Comparison of ENCODE assay signal across 7 mouse cellular contexts in genomic region chr9:119984536-119985011, GRCm38 (mm10). TPM values are rescaled to one million over a fixed set of nuclear protein-coding genes. Genes with fewer than 3 reads are reported as not detected.
DNase-seq lines count a peak whose midpoint lies in the region; ATAC-seq lines count a peak whose summit lies in the region.

Gene Csrnp1 (minus strand): TSS chr9:119984658.

- H3K27me3 ChIP-seq in heart, embryonic 15.5 days, result no peaks in the 10 kb centered on the region
- no peaks in the 10 kb centered on the region for H3K27me3 ChIP-seq in limb, embryonic 11.5 days (ENCODE audit: control insufficient read depth, insufficient read depth, low read length)
- peaks cover 8% of the 10 kb centered on the region for H3K27me3 ChIP-seq in neural tube, embryonic 11.5 days (ENCODE audit: control insufficient read depth, insufficient read depth, low read length)

- 12% methylated on average over 14 of the region's 14 CpGs for WGBS in heart, embryonic 15.5 days
- WGBS in limb, embryonic 11.5 days, result 10% methylated on average over 14 of the region's 14 CpGs
- 6% methylated on average over 14 of the region's 14 CpGs for WGBS in neural tube, embryonic 11.5 days

- H3K4me2 ChIP-seq in heart, embryonic 15.5 days, result peak within 1 kb of the TSS; percentile 96
- peak within 1 kb of the TSS; percentile 96 for H3K4me2 ChIP-seq in limb, embryonic 11.5 days (ENCODE audit: low read depth, severe bottlenecking)
- H3K4me2 ChIP-seq in neural tube, embryonic 11.5 days (ENCODE audit: low read depth), result peak within 1 kb of the TSS; percentile 93

- peaks cover 45% of the 10 kb centered on the region for H3K4me1 ChIP-seq in heart, embryonic 15.5 days (replicated peaks)
- peaks cover 43% of the 10 kb centered on the region for H3K4me1 ChIP-seq in limb, embryonic 11.5 days (ENCODE audit: control insufficient read depth, insufficient read depth, low read length)
- H3K4me1 ChIP-seq in neural tube, embryonic 11.5 days (ENCODE audit: control insufficient read depth, insufficient read depth, low read length), result peaks cover 30% of the 10 kb centered on the region

- H3K4me3 ChIP-seq in heart, embryonic 15.5 days, result peak within 1 kb of the TSS; percentile 89
- peak within 1 kb of the TSS; percentile 64 for H3K4me3 ChIP-seq in limb, embryonic 11.5 days (ENCODE audit: low read depth, low read length)
- H3K4me3 ChIP-seq in neural tube, embryonic 11.5 days (ENCODE audit: low read depth, low read length), result peak within 1 kb of the TSS; percentile 56

- H3K9ac ChIP-seq in heart, embryonic 15.5 days, result peak within 1 kb of the TSS; percentile 88
- H3K9ac ChIP-seq in limb, embryonic 11.5 days (ENCODE audit: low read length), result peak within 1 kb of the TSS; percentile 46
- H3K9ac ChIP-seq in neural tube, embryonic 11.5 days (ENCODE audit: low read length), result peak within 1 kb of the TSS; percentile 56

- DNase-seq in urinary bladder, adult 2 months (ENCODE audit: low spot score), result peak; percentile 24
- no peak for DNase-seq in urinary bladder, postnatal 36 days (ENCODE audit: low spot score in 2 of 2)
- peak; percentile 54 for DNase-seq in cerebellum, adult 9-10 months
- peak; percentile 41 for DNase-seq in limb, embryonic 11.5 days (ENCODE audit: low spot score)
- peak; percentile 49 for DNase-seq in neural tube, embryonic 11.5 days (ENCODE audit: low spot score)
- no peak for DNase-seq in frontal cortex, postnatal 10 days (ENCODE audit: low spot score in 2 of 2)

- peak within 1 kb of the TSS; percentile 98 for H3K27ac ChIP-seq in heart, embryonic 15.5 days
- H3K27ac ChIP-seq in limb, embryonic 11.5 days (replicated peaks; ENCODE audit: low read depth, low read length), result no peak within 1 kb of the TSS
- no peak within 1 kb of the TSS for H3K27ac ChIP-seq in neural tube, embryonic 11.5 days (ENCODE audit: low read depth, low read length)

- H3K36me3 ChIP-seq in heart, embryonic 15.5 days, result no peaks in the 10 kb centered on the region
- no peaks in the 10 kb centered on the region for H3K36me3 ChIP-seq in limb, embryonic 11.5 days (ENCODE audit: control insufficient read depth, insufficient read depth, low read length)
- H3K36me3 ChIP-seq in neural tube, embryonic 11.5 days (ENCODE audit: control insufficient read depth, insufficient read depth, low read length), result no peaks in the 10 kb centered on the region

- no peaks in the 10 kb centered on the region for H3K9me3 ChIP-seq in heart, embryonic 15.5 days (replicated peaks)
- no peaks in the 10 kb centered on the region for H3K9me3 ChIP-seq in limb, embryonic 11.5 days (ENCODE audit: control insufficient read depth, low read length)
- no peaks in the 10 kb centered on the region for H3K9me3 ChIP-seq in neural tube, embryonic 11.5 days (ENCODE audit: control insufficient read depth, low read length)

- no peak for ATAC-seq in heart, embryonic 15.5 days (replicated peaks; ENCODE audit: insufficient number of reproducible peaks, insufficient read depth, low FRiP score, low read depth)
- no peak for ATAC-seq in limb, embryonic 11.5 days (ENCODE audit: insufficient number of reproducible peaks, low FRiP score, low TSS enrichment, low read depth)
- no peak for ATAC-seq in neural tube, embryonic 11.5 days (ENCODE audit: insufficient read depth, low FRiP score, low TSS enrichment)

RNA-seq across cellular contexts. Expression of gene Csrnp1, which starts in this region (rescaled TPM):
- polyA plus RNA-seq in urinary bladder, adult 2 months (2012; rRNA removed), result 15.6 and 26.4 TPM in 2 replicates
- polyA plus RNA-seq in heart, embryonic 15.5 days (2015; fragmentation: Nextera tagmentation; extraction: Ambion mirVana), result 6.9 and 8.2 TPM in 2 replicates
- polyA plus RNA-seq in limb, embryonic 11.5 days (2014; fragmentation: Nextera tagmentation; extraction: Ambion mirVana), result 1.5 and 1.6 TPM in 2 replicates
- 1.3 and 1.6 TPM in 2 replicates for polyA plus RNA-seq in neural tube, embryonic 11.5 days (2014; fragmentation: Nextera tagmentation; extraction: Ambion mirVana)

Comparison
In these comparisons a context has a peak if more than half of its experiments do, and no peak if none do; other contexts are left out.
1. DNase-seq: peak in urinary bladder, adult 2 months (single experiment), cerebellum, adult 9-10 months (single experiment), limb, embryonic 11.5 days (single experiment) and neural tube, embryonic 11.5 days (single experiment); none in urinary bladder, postnatal 36 days (0 of 2) and frontal cortex, postnatal 10 days (0 of 2).
2. Peak in every context shown above with its lines, with median percentiles within 50 percentile points of each other: H3K4me2 ChIP-seq, H3K4me3 ChIP-seq and H3K9ac ChIP-seq.